Mouse (Mus musculus): ENCODE measurements around the gene Ankdd1a.

Gene Ankdd1a

DNA sequence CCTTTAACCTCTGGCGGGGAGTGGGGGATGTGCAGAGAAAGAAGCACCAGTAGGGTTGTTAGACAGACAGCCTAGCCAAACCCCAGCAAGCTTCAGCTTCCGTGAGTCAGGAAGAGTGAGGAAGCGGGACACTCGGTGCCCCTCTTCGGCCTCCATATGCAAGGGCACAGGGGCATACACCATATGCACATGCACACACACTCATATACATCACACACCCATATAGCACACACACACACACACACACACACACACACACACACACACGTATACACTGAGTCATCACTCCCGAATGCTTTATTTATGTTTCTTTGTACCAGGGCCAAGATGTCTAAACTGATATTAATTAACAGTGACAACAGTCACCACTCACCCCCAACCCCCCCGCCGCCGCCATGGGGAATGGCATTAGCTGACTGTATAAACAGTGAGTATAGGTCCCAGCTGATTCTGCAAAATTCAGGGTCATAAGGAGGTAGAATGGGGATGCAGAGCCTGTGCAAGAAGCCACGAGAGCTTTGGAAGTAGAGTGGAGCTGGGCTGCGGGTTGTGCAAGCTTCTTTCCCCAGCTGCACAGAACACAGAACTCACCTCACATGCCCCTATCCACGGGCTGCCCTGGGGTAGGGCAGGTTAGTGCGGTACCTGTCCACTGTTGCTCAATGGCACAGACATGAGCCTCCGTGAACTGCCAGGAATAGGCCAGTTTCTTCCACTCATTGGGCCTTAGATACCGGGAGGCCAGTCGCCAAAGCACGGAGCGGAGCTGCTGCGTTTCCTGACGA is 17.1 kb downstream of the Ankdd1a start:
- DNase-seq (ENCODE audit: low spot score), result no peak

DNA sequence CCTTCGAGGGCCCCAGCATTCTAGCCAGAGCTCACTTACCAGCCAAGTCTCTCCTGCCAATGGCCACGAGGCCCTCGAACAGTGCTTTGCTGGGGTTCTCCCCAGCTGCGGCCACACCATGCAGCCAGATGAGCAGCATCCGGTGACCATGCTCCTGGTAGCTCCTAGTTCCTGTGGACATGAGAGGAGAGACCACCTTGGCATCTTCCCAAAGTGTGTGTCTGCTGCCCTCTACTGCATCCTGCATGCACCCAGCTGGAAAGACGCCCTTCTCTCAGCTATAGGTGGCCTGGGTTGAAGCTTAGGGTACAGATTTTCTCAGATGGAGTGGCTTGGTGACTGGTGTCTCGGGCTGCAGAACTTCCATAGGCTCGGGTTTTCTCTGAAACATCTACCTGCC is 17.8 kb downstream of the Ankdd1a start:
- no peak for DNase-seq (ENCODE audit: low spot score)

DNA sequence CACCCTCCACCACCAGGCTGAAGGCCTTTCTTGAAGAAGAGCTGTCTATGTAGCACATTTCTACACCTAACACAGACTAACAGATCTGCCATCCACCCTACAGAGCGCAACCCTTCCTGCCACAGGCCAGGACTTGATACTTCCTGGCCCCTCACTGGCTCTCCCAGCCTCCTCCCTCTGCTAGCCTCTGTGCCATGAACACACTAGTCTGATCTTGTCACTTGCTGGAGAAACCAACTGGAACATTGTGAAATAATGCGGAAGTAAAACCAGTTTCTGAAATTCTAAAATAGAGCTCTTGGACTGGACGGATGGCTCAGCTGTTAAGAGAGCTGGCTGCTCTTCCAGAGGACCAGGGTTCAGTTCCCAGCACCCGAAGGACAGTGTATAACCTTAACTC is 27.1 kb downstream of the Ankdd1a start:
- no peak for DNase-seq (ENCODE audit: low spot score)

DNA sequence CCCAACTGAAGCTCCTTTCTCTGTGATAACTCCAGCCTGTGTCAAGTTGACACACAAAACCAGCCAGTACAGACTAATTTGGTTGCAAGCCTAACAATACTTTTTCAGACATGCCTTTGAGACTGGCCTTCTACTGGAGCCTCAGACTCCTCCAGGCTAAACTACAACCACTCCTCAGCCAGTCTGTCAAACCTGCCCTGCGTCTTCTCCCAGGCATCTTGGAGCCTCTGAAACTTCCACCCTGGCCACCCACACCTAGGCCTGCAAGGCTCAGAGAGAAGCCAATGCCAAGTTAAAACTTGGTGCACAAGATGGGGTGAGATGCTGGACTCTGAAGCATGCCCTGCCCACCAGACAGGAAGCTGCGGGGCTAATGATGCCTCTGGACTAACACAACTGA is 27.6 kb downstream of the Ankdd1a start:
- DNase-seq (ENCODE audit: low spot score), result no peak

DNA sequence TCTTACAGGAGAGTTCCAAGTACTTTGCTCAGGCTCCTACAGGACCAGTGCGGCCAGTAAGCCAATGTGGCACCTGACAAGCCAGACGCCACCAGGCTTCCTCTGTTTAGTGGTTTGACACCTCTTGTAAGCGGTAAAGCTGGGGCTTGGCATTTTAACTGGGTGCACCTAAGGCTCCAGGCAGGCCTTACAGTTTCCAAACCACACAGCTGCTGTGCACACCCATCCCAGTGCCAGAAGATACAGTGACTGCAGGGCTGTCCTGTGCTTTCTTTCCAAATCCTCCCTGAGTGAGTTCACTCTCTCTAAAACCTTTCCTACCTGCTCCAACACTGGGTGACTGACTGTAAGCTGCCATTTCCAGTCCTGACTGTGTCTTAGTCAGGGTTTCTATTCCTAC is 28.5 kb downstream of the Ankdd1a start:
- no peak for DNase-seq (ENCODE audit: low spot score)

DNA sequence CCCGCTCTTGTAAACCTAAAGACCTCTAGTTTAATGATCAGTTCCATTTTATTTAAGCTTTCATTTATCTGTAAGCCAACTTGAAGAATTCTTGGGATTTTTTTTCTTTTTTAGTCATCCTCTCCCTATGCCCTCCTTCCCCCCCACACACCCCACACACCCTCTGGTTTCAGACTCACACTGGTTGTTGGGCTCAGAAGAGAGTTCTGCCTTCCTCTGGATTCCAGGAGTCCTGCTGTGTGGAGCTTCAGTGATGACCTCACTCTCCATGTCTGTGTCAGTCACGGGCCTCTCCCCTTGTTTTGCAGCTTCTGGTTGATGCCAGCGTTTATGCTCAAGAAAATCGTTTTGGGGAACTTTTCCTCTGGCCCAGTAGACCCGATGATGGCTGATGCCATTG is 39.9 kb downstream of the Ankdd1a start:
- DNase-seq (ENCODE audit: low spot score), result no peak

DNA sequence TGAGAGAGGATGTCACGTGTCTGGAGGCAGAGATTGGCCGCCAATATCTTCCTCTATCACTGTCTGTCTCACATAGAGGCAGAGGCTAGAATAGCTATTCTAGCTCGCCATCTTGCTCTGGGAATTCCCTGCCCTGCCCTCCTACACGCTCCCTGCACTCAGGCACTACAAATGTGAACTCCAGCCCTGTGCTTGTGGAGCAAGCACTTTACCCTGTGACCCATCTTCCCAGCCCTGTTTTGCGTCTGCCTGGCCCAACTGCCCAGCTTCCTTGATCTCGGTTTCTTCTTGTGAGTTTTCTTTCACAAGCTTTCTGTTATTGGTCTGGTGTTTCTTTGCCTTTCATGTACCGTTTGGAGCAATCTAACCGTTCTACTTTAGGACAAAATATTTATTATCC is 40.8 kb downstream of the Ankdd1a start:
- no peak for DNase-seq (ENCODE audit: low spot score)

DNA sequence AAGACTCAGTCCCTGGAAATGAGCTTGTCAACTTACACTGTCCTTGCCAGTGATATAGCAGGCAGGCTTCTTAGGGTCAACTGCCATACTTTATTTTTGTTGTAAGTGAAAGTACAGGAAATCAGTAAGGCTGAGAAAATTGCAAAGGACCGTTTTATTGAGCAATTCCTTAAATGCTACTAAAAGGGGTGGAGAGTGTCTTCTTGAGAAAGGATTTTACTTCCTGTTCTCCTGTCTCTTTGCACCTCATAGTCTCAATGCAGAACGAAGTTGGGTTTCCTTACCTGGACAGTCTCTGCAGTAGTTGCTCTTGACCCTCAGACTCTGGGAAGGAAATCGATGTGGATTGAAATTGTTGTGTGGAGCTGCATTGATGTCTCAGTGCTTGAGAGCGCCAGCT is 47.2 kb downstream of the Ankdd1a start:
- no peak for DNase-seq (ENCODE audit: low spot score)

DNA sequence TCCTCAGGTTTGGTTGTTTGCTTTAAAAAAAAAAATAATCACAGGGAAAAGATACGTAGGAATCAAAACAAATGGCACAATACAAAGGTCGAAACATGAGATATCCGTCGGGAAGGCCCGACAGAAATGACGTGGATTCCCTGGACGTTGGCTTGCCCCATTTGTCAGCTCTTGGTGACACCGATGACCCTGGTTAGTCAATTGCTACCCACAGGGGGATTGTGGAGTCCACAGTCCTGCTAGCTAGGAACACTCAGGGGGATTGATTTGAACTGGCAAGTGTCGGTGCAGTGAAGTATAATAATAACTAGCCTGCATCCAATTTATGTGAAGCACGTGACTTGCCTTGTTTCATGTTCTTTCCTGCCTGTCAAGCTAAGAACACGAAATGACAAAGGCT is 52.3 kb downstream of the Ankdd1a start:
- no peak for DNase-seq (ENCODE audit: low spot score)

DNA sequence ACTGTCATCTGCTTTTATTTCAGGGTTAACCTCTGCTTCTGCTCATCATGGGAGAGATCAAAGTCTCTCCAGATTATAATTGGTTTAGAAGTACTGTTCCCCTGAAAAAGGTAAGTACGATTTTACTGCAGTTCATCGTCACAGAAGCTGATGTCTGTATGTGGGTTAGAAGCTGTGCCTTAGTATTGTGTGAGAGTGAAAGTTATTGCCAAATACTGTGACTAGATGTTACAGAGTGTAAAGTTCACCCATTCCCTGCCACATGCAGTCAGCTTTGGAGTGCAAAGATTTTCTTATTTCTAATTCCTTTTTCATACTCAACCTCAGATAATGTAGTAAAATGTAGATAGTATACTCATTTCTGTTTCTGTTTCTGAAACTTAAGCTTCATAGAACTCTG is 54.8 kb downstream of the Ankdd1a start:
- no peak for DNase-seq (ENCODE audit: low spot score)

DNA sequence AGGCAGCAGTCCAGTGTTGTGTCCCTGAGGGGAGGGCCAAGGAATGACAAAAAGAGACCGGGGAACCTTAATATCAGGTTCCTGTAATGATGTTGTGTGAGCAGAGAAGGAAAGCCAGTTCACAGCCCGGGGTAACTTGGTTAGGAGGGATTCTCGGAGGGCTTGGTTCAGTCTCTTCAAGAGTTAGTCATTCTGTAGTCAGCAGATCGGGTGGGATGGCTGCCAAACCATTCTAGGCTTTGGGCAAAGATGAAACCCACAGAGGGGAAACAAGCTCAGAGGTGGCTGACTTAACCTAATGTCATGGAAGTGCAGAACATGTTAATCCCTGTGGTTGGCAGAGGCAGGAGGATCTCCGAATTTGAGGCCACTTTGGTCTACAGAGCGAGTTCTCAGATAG is 55.8 kb downstream of the Ankdd1a start:
- DNase-seq (ENCODE audit: low spot score), result peak; percentile 20

DNA sequence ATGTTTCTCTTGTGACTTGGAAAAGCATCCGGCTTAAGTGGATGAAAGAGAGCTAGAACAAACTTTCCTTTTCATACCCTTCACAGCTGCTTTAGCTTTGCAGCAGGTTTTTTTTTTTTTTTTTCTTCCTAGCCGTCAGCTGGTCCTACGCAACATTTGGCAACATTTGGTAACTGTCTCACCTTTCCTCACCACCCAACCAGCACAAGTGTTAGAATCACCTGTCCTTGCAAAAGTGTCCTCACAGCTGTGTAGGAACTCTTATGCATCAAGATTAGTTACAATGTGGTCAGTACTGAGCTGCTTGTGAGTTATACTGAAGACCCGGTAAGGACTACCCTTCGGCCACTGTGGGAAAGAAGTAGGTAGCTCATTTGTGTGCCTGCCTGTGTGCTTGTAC is 57.4 kb downstream of the Ankdd1a start:
- DNase-seq (ENCODE audit: low spot score), result no peak

DNA sequence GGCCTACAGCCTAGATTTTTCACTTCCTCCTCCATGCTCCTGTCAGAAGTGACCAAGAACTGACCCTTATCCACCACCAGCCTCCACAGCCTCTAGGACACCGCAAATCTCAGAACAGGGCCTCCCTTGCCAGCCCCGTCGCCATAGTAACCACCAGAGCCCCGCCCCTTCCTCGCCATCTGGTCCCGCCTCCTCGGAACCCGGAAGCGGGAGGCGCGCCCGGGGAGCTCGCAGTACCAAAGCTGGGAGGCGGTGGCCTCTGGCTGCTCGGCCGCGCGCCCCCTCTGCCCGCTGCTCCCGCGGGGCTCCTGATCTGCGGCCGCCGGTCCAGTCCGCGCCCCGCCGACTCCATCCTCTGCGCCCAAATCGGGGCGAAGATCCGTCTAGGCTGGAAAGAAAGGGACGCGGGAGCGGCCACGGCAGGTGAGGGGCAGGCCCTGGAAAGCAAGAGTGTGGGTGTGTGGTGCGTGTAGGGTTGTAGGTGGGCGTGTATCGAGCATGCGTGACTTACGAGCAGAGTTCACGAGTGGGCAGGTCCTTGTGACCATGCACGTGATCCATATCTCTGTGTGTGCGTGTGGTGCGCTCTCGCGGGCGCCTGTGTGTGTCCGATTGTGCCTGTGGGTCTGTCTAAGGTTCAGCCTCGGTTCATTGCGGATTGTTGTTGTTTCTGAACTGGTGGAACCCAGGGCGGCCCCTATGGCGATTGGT is 59.1 kb downstream of the Ankdd1a start, which contains the start of gene Spg21:
Spg21 (plus strand) TSS at position 216 of the 711 bp plus-strand sequence.
- peak; percentile 97 for DNase-seq (ENCODE audit: low spot score)

DNA sequence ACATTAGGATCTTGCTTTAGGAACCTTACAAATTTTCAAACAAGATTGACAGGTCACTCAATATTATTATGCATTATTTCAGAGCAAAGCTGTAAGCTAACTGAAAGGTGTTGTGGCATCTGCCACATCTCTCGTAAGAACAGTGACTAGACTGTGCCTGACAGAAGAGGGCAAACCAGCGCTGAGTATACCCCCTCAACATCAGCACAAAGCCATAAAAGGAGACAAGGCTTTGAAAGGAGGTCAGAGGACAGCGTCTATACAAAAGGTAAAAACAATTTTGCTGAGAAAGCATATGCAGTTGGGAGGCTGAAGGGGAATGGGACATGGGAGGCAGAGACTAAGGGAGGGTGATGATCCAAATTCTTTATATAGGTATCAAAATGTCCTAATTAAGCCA is 59.8 kb downstream of the Ankdd1a start:
- no peak for DNase-seq (ENCODE audit: low spot score)

DNA sequence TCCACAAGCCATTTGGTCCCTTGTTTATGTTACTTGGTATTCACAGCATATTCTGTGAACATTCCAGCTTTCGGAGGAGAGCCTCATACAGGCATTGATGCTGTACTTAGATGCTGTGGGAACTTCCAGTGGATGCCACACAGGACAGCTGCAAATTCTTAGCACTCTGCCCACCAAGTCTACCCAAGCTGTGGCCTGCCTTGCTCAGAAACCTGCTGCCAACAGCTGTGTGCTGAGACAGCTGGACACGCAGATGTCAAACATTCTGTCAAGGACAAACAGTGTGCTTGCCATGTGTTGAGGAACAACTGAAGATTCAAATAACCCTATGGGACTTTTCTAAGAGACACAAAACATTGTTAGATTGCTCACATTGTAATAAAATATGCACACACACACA is 61.0 kb downstream of the Ankdd1a start:
- DNase-seq (ENCODE audit: low spot score), result no peak

DNA sequence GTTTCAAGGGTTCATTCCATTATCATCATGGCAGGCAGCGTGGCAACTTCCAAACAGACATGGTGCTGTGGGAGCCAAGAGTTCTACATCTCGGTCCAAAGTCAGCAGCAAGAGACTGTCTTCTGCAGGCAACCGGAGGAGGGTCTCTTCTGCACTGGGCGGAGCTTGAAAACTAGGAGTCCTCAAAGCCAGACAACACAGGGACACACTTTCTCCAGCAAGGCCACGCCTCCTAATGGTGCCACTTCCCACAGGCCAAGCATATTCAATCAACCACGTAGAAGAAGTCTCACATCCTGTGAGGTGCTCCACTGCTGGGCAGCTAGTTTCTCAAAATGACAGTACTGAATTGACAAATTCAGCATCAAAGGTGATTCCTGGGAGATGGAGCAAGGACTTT is 72.0 kb downstream of the Ankdd1a start:
- DNase-seq (ENCODE audit: low spot score), result no peak

DNA sequence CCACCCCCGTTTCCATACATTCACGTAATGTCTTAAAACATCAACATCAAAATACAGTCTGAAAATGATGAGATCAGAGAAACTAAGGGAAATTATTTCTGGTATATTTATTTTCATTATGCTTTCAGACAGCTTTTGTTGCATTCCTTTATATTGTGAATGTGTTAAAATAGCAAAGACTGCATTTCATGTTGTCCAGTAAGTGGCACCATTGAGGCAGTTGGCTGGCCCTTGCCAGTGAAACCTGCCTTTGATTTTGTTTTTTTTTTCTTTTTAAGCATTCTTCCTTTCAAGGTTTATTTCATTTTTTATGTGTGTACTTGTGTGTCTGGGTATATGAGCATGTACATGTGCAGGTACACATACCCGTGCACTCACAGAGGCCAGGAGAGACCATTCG is 75.3 kb downstream of the Ankdd1a start:
- no peak for DNase-seq (ENCODE audit: low spot score)
